Mouse (Mus musculus) 3134 (cell line): ENCODE data around the gene Osbpl8.

Source experiments
- DNase-seq: peaks from one replicate; pipeline ENCODE4 v3.0.0-alpha.2; 2011; ENCODE audit warnings: low spot score; ENCODE audit not compliant: insufficient read length; ENCODE audit errors: extremely low read depth

Osbpl8 gene

GRCm38 (mm10) chr10:111232237-111232636 lies 67.7 kb downstream of the Osbpl8 start:
- peak; percentile 25 for DNase-seq

GRCm38 (mm10) chr10:111233476-111234130 lies 69.1 kb downstream of the Osbpl8 start:
- DNase-seq, result no peak

- no peak for DNase-seq
Measured at GRCm38 (mm10) chr10:111234450-111235288, 70.1 kb downstream of the Osbpl8 start.

- DNase-seq, result no peak
Measured at GRCm38 (mm10) chr10:111235289-111235570, 70.7 kb downstream of the Osbpl8 start.

GRCm38 (mm10) chr10:111237434-111237833 lies 72.9 kb downstream of the Osbpl8 start:
- DNase-seq, result no peak

- no peak for DNase-seq
Measured at GRCm38 (mm10) chr10:111242677-111243076, 78.1 kb downstream of the Osbpl8 start.

GRCm38 (mm10) chr10:111247609-111248008 lies 83.1 kb downstream of the Osbpl8 start:
- no peak for DNase-seq

- no peak for DNase-seq
Measured at GRCm38 (mm10) chr10:111248177-111248576, 83.6 kb downstream of the Osbpl8 start.

- DNase-seq, result no peak
Measured at GRCm38 (mm10) chr10:111250192-111250591, 85.6 kb downstream of the Osbpl8 start.

GRCm38 (mm10) chr10:111251666-111252065 lies 87.1 kb downstream of the Osbpl8 start:
- DNase-seq, result no peak

- DNase-seq, result no peak
Measured at GRCm38 (mm10) chr10:111255228-111255627, 90.7 kb downstream of the Osbpl8 start.

- no peak for DNase-seq
Measured at GRCm38 (mm10) chr10:111256156-111256555, 91.6 kb downstream of the Osbpl8 start.

- DNase-seq, result peak; percentile 25
Measured at GRCm38 (mm10) chr10:111257358-111257757, 92.8 kb downstream of the Osbpl8 start.

- no peak for DNase-seq
Measured at GRCm38 (mm10) chr10:111258256-111258655, 93.7 kb downstream of the Osbpl8 start.

- DNase-seq, result no peak
Measured at GRCm38 (mm10) chr10:111271687-111272086, 107.1 kb downstream of the Osbpl8 start.

GRCm38 (mm10) chr10:111272905-111273304 lies 108.4 kb downstream of the Osbpl8 start:
- no peak for DNase-seq

GRCm38 (mm10) chr10:111273463-111274088 lies 109.0 kb downstream of the Osbpl8 start:
- DNase-seq, result no peak

GRCm38 (mm10) chr10:111275822-111276221 lies 111.3 kb downstream of the Osbpl8 start:
- DNase-seq, result no peak

- DNase-seq, result no peak
Measured at GRCm38 (mm10) chr10:111297631-111298030, 133.1 kb downstream of the Osbpl8 start.

GRCm38 (mm10) chr10:111298140-111299098 lies 133.9 kb downstream of the Osbpl8 start, which contains the start of gene Bbs10:
Gene Bbs10, plus strand, starts transcription at chr10:111298679.
- DNase-seq, result peak; percentile 98
